Mouse (Mus musculus) liver, embryonic 16.5 days (tissue): ENCODE measurements around the gene Tcaf2. TPM values are rescaled to one million over a fixed set of nuclear protein-coding genes. Genes with fewer than 3 reads are reported as not detected.

ENCODE experiments used
- ATAC-seq: fragments of 200-750 bp; cut with Nextera tagmentation; 2 replicates; pipeline ENCODE4 v1.8.0; 2017; ENCODE audit warnings: low read depth, mild to moderate bottlenecking, moderate number of reproducible peaks, moderate library complexity
- H3K27ac ChIP-seq: fragments of 300-500 bp; sonication (generic); 2 replicates; pipeline ENCODE4 v1.5.1; 2014; ENCODE audit warnings: mild to moderate bottlenecking, low read length
- H3K27me3 ChIP-seq: fragments of 300-500 bp; sonication (generic); 2 replicates; pipeline ENCODE4 v1.6.1; 2014; ENCODE audit warnings: low read depth, low read length, mixed read lengths; ENCODE audit not compliant: control insufficient read depth, insufficient read depth
- H3K36me3 ChIP-seq: fragments of 300-500 bp; sonication (generic); 2 replicates; pipeline ENCODE4 v1.6.1; 2014; ENCODE audit warnings: mild to moderate bottlenecking; ENCODE audit not compliant: control insufficient read depth, insufficient read depth
- H3K4me1 ChIP-seq: fragments of 300-500 bp; sonication (generic); 2 replicates; pipeline ENCODE4 v1.6.1; 2014; ENCODE audit warnings: low read depth, low read length, mixed read lengths; ENCODE audit not compliant: control insufficient read depth
- H3K4me2 ChIP-seq: fragments of 300-500 bp; sonication (generic); 2 replicates; pipeline ENCODE4 v1.6.1; 2014; ENCODE audit warnings: low read depth, low read length, mixed read lengths
- H3K4me3 ChIP-seq: fragments of 300-500 bp; sonication (generic); 2 replicates; pipeline ENCODE4 v1.5.1; 2014; ENCODE audit warnings: low read depth, mild to moderate bottlenecking, low read length
- H3K9ac ChIP-seq: fragments of 300-500 bp; sonication (generic); 2 replicates; pipeline ENCODE4 v1.6.1; 2014; ENCODE audit warnings: low read depth, low read length
- H3K9me3 ChIP-seq: fragments of 300-500 bp; sonication (generic); replicated peaks from 2 replicates; pipeline ENCODE4 v1.6.1; 2016; ENCODE audit warnings: low read length; ENCODE audit not compliant: control insufficient read depth
- WGBS: fragments of 180-500 bp; shearing (Covaris S2); extraction: QIAGEN DNeasy Blood & Tissue Kit; methylation state at CpG from one replicate; pipeline ENCODE4 v1.1.7; 2014; ENCODE audit not compliant: insufficient replicate concordance; 5-methylcytosine and 5-hydroxymethylcytosine counted together
- polyA plus RNA-seq: library from polyadenylated mRNA; unstranded; fragments of >200 nt; fragmentation: Nextera tagmentation; extraction: Ambion mirVana; gene quantifications from 2 replicates; pipeline ENCODE4 v1.2.1, GENCODE M21; 2015

Tcaf2 gene
- polyA plus RNA-seq = 0.21 and 0.22 TPM in 2 replicates

- peak within 1 kb of the TSS; percentile 32 for H3K4me3 ChIP-seq
- no peak within 1 kb of the TSS for H3K9ac ChIP-seq
- WGBS = under 1% methylated on average over 23 of the region's 23 CpGs
- no peaks in the 10 kb centered on the region for H3K9me3 ChIP-seq
- no peak within 1 kb of the TSS for H3K27ac ChIP-seq
- H3K4me1 ChIP-seq = no peaks in the 10 kb centered on the region
- ATAC-seq = peak; percentile 83
- no peaks in the 10 kb centered on the region for H3K36me3 ChIP-seq
- H3K4me2 ChIP-seq = peak within 1 kb of the TSS; percentile 53
- H3K27me3 ChIP-seq = no peaks in the 10 kb centered on the region
Measured at GRCm38 (mm10) chr6:42644912-42645549, at the start of gene Tcaf2. Gene Tcaf2 (minus strand): TSS chr6:42645254.

- under 1% methylated on average over 32 of the region's 32 CpGs for WGBS
- Histone ChIP-seq H3K4me1 (no peaks in the 10 kb centered on the region), H3K36me3 (no peaks in the 10 kb centered on the region), H3K27me3 (no peaks in the 10 kb centered on the region), H3K9me3 (no peaks in the 10 kb centered on the region), H3K4me2 (peak overlapping the region; percentile 66), H3K27ac (no peak overlapping the region), H3K9ac (peak overlapping the region; percentile 49), H3K4me3 (peak overlapping the region; percentile 62)
- peak; percentile 78 for ATAC-seq
Measured at GRCm38 (mm10) chr6:42692517-42693190, 47.6 kb upstream of the Tcaf2 start.

GRCm38 (mm10) chr6:42692154-42692516 is 47.1 kb upstream of the Tcaf2 start:
- no peaks in the 10 kb centered on the region for H3K4me1 ChIP-seq
- WGBS = 0% methylated on average over 9 of the region's 10 CpGs
- H3K9me3 ChIP-seq = no peaks in the 10 kb centered on the region
- no peaks in the 10 kb centered on the region for H3K27me3 ChIP-seq
- peak overlapping the region; percentile 62 for H3K4me3 ChIP-seq
- no peaks in the 10 kb centered on the region for H3K36me3 ChIP-seq
- H3K27ac ChIP-seq = no peak overlapping the region
- peak overlapping the region; percentile 49; the same call in 1 of the 2 replicates for H3K9ac ChIP-seq
- peak overlapping the region; percentile 66 for H3K4me2 ChIP-seq
- peak; percentile 71 for ATAC-seq

GRCm38 (mm10) chr6:42689761-42690160 is 44.7 kb upstream of the Tcaf2 start:
- peak; percentile 64 for ATAC-seq
- Histone ChIP-seq H3K27ac (no peak overlapping the region), H3K9me3 (no peaks in the 10 kb centered on the region)

GRCm38 (mm10) chr6:42687907-42688306 is 42.9 kb upstream of the Tcaf2 start:
- no peak overlapping the region for H3K4me2 ChIP-seq
- H3K27me3 ChIP-seq = no peaks in the 10 kb centered on the region
- no peaks in the 10 kb centered on the region for H3K9me3 ChIP-seq
- H3K27ac ChIP-seq = no peak overlapping the region
- WGBS = 64% methylated on average over 5 of the region's 5 CpGs
- H3K36me3 ChIP-seq = no peaks in the 10 kb centered on the region
- no peak overlapping the region for H3K9ac ChIP-seq
- no peaks in the 10 kb centered on the region for H3K4me1 ChIP-seq
- ATAC-seq = no peak
- H3K4me3 ChIP-seq = no peak overlapping the region

More at GRCm38 (mm10) chr6:42689761-42690160, 44.7 kb upstream of the Tcaf2 start:
- Histone ChIP-seq H3K36me3 (no peaks in the 10 kb centered on the region), H3K4me1 (no peaks in the 10 kb centered on the region), H3K27me3 (no peaks in the 10 kb centered on the region), H3K9ac (no peak overlapping the region), H3K4me2 (no peak overlapping the region), H3K4me3 (no peak overlapping the region)

- ATAC-seq = no peak
- H3K4me3 ChIP-seq = no peak overlapping the region
- H3K9me3 ChIP-seq = no peaks in the 10 kb centered on the region
- H3K27me3 ChIP-seq = no peaks in the 10 kb centered on the region
- H3K4me2 ChIP-seq = no peak overlapping the region
- WGBS = 55% methylated on average over 7 of the region's 7 CpGs
- H3K4me1 ChIP-seq = no peaks in the 10 kb centered on the region
- no peaks in the 10 kb centered on the region for H3K36me3 ChIP-seq
- no peak overlapping the region for H3K9ac ChIP-seq
- H3K27ac ChIP-seq = no peak overlapping the region
Measured at GRCm38 (mm10) chr6:42680077-42680476, 35.0 kb upstream of the Tcaf2 start.

GRCm38 (mm10) chr6:42676011-42676410 is 31.0 kb upstream of the Tcaf2 start:
- no peak overlapping the region for H3K27ac ChIP-seq
- H3K4me1 ChIP-seq = no peaks in the 10 kb centered on the region
- ATAC-seq = no peak
- H3K4me2 ChIP-seq = no peak overlapping the region
- no peaks in the 10 kb centered on the region for H3K27me3 ChIP-seq
- H3K4me3 ChIP-seq = no peak overlapping the region
- H3K9ac ChIP-seq = no peak overlapping the region
- no peaks in the 10 kb centered on the region for H3K9me3 ChIP-seq
- WGBS = 74% methylated on average over 3 of the region's 3 CpGs
- no peaks in the 10 kb centered on the region for H3K36me3 ChIP-seq

- no peak overlapping the region for H3K4me2 ChIP-seq
- no peak overlapping the region for H3K9ac ChIP-seq
- H3K9me3 ChIP-seq = no peaks in the 10 kb centered on the region
- no peak overlapping the region for H3K27ac ChIP-seq
- no peak for ATAC-seq
- 36% methylated on average over 1 of the region's 1 CpGs for WGBS
- H3K36me3 ChIP-seq = no peaks in the 10 kb centered on the region
- no peak overlapping the region for H3K4me3 ChIP-seq
- H3K4me1 ChIP-seq = no peaks in the 10 kb centered on the region
- no peaks in the 10 kb centered on the region for H3K27me3 ChIP-seq
Measured at GRCm38 (mm10) chr6:42671767-42672166, 26.7 kb upstream of the Tcaf2 start.

- H3K9ac ChIP-seq = no peak overlapping the region
- 70% methylated on average over 2 of the region's 2 CpGs for WGBS
- H3K36me3 ChIP-seq = no peaks in the 10 kb centered on the region
- no peaks in the 10 kb centered on the region for H3K27me3 ChIP-seq
- H3K27ac ChIP-seq = no peak overlapping the region
- ATAC-seq = no peak
- no peaks in the 10 kb centered on the region for H3K9me3 ChIP-seq
- H3K4me2 ChIP-seq = no peak overlapping the region
- H3K4me3 ChIP-seq = no peak overlapping the region
- no peaks in the 10 kb centered on the region for H3K4me1 ChIP-seq
Measured at GRCm38 (mm10) chr6:42667722-42668121, 22.7 kb upstream of the Tcaf2 start.
